Mouse (Mus musculus): ENCODE data around the gene Syngap1. TPM values are rescaled to one million over a fixed set of nuclear protein-coding genes. Genes with fewer than 3 reads are reported as not detected.

The Syngap1 gene
- total and polyA plus RNA-seq, 2 experiments from 2014 or later: 6.1 to 90.3 TPM

DNA sequence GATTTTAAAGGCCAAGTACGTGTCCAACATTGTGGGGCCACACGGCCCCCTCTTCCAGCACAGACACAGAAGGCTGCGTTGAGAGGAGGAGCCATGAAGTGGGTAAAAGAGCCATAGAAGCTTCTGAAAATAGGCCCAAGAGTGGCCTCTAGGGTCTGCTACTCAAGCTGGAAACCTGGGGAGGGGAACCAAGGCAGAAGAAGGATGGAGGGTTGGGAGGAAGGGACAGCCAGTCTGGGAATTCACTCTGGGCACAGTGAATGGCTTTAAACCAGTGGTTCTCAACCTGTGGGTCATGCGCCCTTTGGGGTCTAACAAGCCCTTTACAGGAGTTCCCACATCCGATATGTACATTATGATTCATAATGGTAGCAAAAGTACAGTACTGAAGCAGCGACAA is 28.2 kb downstream of the Syngap1 start:
- ATAC-seq (ENCODE audit: low FRiP score): no peak
- Histone ChIP-seq H3K27ac (ENCODE audit: low read depth, low read length) (no peak overlapping the region), H3K36me3 (ENCODE audit: insufficient read depth, low read length) (peaks cover 51% of the 10 kb centered on the region), H3K4me1 (ENCODE audit: insufficient read depth, low read length) (peaks cover 6% of the 10 kb centered on the region), H3K9ac (replicated peaks; ENCODE audit: low read length, poor library complexity, severe bottlenecking) (no peak overlapping the region), H3K27me3 (ENCODE audit: insufficient read depth, low read length) (no peaks in the 10 kb centered on the region), H3K4me3 (ENCODE audit: low read depth, low read length) (no peak overlapping the region), H3K9me3 (ENCODE audit: low read length) (no peaks in the 10 kb centered on the region), H3K4me2 (ENCODE audit: low read depth, low read length, poor library complexity, severe bottlenecking) (no peak overlapping the region)
- DNase-seq (ENCODE audit: low spot score): no peak
- no peak for TF ChIP-seq CTCF (IDR thresholded peaks at IDR 0.05)
- 87% methylated on average over 6 of the region's 6 CpGs for WGBS

GRCm38 (mm10) chr17:26970221-26970620 is 29.2 kb downstream of the Syngap1 start:
- no peak overlapping the region for H3K4me2 ChIP-seq (ENCODE audit: low read depth, low read length, poor library complexity, severe bottlenecking)
- peaks cover 8% of the 10 kb centered on the region for H3K4me1 ChIP-seq (ENCODE audit: insufficient read depth, low read length)
- no peak overlapping the region for H3K27ac ChIP-seq (ENCODE audit: low read depth, low read length)
- no peak for ATAC-seq (ENCODE audit: low FRiP score)
- H3K9me3 ChIP-seq (ENCODE audit: low read length): no peaks in the 10 kb centered on the region
- H3K4me3 ChIP-seq (ENCODE audit: low read depth, low read length): no peak overlapping the region
- no peak for TF ChIP-seq CTCF (IDR thresholded peaks at IDR 0.05)
- H3K36me3 ChIP-seq (ENCODE audit: insufficient read depth, low read length): peaks cover 41% of the 10 kb centered on the region
- no peak overlapping the region for H3K9ac ChIP-seq (replicated peaks; ENCODE audit: low read length, poor library complexity, severe bottlenecking)
- no peaks in the 10 kb centered on the region for H3K27me3 ChIP-seq (ENCODE audit: insufficient read depth, low read length)
- 86% methylated on average over 8 of the region's 12 CpGs for WGBS
- DNase-seq (ENCODE audit: low spot score): no peak

- Histone ChIP-seq H3K4me1 (ENCODE audit: insufficient read depth, low read length) (peaks cover 8% of the 10 kb centered on the region), H3K27ac (ENCODE audit: low read depth, low read length) (no peak overlapping the region), H3K36me3 (ENCODE audit: insufficient read depth, low read length) (peaks cover 33% of the 10 kb centered on the region), H3K4me3 (ENCODE audit: low read depth, low read length) (no peak overlapping the region), H3K4me2 (ENCODE audit: low read depth, low read length, poor library complexity, severe bottlenecking) (no peak overlapping the region), H3K9ac (replicated peaks; ENCODE audit: low read length, poor library complexity, severe bottlenecking) (no peak overlapping the region), H3K27me3 (ENCODE audit: insufficient read depth, low read length) (no peaks in the 10 kb centered on the region), H3K9me3 (ENCODE audit: low read length) (no peaks in the 10 kb centered on the region)
- WGBS: 50% methylated on average over 8 of the region's 8 CpGs
- ATAC-seq (ENCODE audit: low FRiP score) (peak; percentile 14; the same call in 1 of the 2 replicates), DNase-seq (ENCODE audit: low spot score) (no peak)
- TF ChIP-seq CTCF (IDR thresholded peaks at IDR 0.05): no peak
Observed at GRCm38 (mm10) chr17:26971247-26971905, 30.3 kb downstream of the Syngap1 start.

- Histone ChIP-seq H3K9me3 (ENCODE audit: low read length) (no peaks in the 10 kb centered on the region), H3K27ac (ENCODE audit: low read depth, low read length) (no peak overlapping the region), H3K4me3 (ENCODE audit: low read depth, low read length) (peak overlapping the region; percentile 58), H3K27me3 (ENCODE audit: insufficient read depth, low read length) (no peaks in the 10 kb centered on the region), H3K36me3 (ENCODE audit: insufficient read depth, low read length) (peaks cover 25% of the 10 kb centered on the region), H3K4me2 (ENCODE audit: low read depth, low read length, poor library complexity, severe bottlenecking) (peak overlapping the region; percentile 85), H3K4me1 (ENCODE audit: insufficient read depth, low read length) (peaks cover 8% of the 10 kb centered on the region), H3K9ac (replicated peaks; ENCODE audit: low read length, poor library complexity, severe bottlenecking) (peak overlapping the region; percentile 60)
- WGBS: 16% methylated on average over 3 of the region's 3 CpGs
- ATAC-seq (ENCODE audit: low FRiP score): no peak
- no peak for TF ChIP-seq CTCF (IDR thresholded peaks at IDR 0.05)
- no peak for DNase-seq (ENCODE audit: low spot score)
Observed at GRCm38 (mm10) chr17:26972107-26972506, 31.1 kb downstream of the Syngap1 start.

DNA sequence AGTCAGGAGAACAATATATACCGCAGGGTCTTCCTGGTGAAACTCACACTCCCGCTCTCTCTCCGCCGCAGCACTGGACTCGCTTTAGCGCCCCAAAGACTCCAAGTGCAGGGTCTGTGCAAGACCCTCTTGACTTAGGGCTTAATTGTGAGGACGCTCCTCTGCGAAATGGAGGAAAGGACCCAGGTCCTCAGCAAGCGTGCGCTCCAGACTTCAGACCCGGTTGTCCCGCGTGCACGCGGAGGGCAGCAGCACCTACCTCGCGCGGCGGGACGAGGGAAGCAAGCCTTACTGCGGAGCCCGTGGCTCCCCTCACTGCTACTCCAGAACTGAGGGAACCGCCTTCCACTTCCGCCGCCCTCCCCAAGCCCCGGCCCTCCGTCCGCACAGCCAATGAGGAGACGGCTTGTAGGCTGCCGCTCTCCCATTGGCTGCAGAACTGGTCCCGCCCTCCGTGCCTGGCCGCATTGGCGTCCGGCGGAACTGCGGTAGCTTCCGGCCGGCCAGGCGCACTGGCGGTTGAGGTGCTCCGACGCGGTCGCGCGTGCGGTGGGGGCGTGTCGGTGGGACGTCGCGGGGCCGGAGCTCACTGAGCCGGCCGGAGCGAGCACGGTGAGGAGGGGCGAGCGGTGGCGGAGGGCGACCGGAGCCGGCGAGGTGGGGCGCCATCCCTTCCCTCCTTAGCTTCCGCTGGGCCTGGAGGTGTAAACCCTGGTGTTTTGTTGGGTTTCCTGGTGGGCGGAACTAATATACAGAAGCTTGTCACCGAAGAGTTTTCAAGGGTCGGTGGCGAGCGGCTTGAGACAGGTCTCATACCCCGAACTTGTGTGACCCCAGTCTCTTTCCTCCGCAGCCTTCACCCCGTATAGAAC is 31.9 kb downstream of the Syngap1 start, which contains the start of gene Zbtb9:
TSS of gene Zbtb9 (plus strand) at position 465 of the 872 bp plus-strand sequence.
- DNase-seq (ENCODE audit: low spot score) (peak; percentile 97), ATAC-seq (ENCODE audit: low FRiP score) (peak; percentile 97)
- under 1% methylated on average over 70 of the region's 75 CpGs for WGBS
- H3K4me1 ChIP-seq (ENCODE audit: insufficient read depth, low read length): peaks cover 8% of the 10 kb centered on the region
- H3K4me2 ChIP-seq (ENCODE audit: low read depth, low read length, poor library complexity, severe bottlenecking): peak within 1 kb of the TSS; percentile 85
- TF ChIP-seq CTCF (IDR thresholded peaks at IDR 0.05): no peak
- H3K27me3 ChIP-seq (ENCODE audit: insufficient read depth, low read length): no peaks in the 10 kb centered on the region
- peak within 1 kb of the TSS; percentile 58 for H3K4me3 ChIP-seq (ENCODE audit: low read depth, low read length)
- H3K9me3 ChIP-seq (ENCODE audit: low read length): no peaks in the 10 kb centered on the region
- peaks cover 17% of the 10 kb centered on the region for H3K36me3 ChIP-seq (ENCODE audit: insufficient read depth, low read length)
- peak within 1 kb of the TSS; percentile 64 for H3K27ac ChIP-seq (ENCODE audit: low read depth, low read length)
- peak within 1 kb of the TSS; percentile 60 for H3K9ac ChIP-seq (replicated peaks; ENCODE audit: low read length, poor library complexity, severe bottlenecking)

GRCm38 (mm10) chr17:26974547-26974946 is 33.5 kb downstream of the Syngap1 start:
- Histone ChIP-seq H3K9ac (replicated peaks; ENCODE audit: low read length, poor library complexity, severe bottlenecking) (no peak overlapping the region), H3K4me1 (ENCODE audit: insufficient read depth, low read length) (peaks cover 8% of the 10 kb centered on the region), H3K27me3 (ENCODE audit: insufficient read depth, low read length) (no peaks in the 10 kb centered on the region), H3K4me3 (ENCODE audit: low read depth, low read length) (no peak overlapping the region), H3K36me3 (ENCODE audit: insufficient read depth, low read length) (peaks cover 13% of the 10 kb centered on the region), H3K27ac (ENCODE audit: low read depth, low read length) (no peak overlapping the region), H3K9me3 (ENCODE audit: low read length) (no peaks in the 10 kb centered on the region), H3K4me2 (ENCODE audit: low read depth, low read length, poor library complexity, severe bottlenecking) (no peak overlapping the region; the same call in 1 of the 2 replicates)
- DNase-seq (ENCODE audit: low spot score): no peak
- no peak for TF ChIP-seq CTCF (IDR thresholded peaks at IDR 0.05)
- no peak for ATAC-seq (ENCODE audit: low FRiP score)
- WGBS: 92% methylated on average over 15 of the region's 15 CpGs
